Mouse (Mus musculus) heart, postnatal 0 days (tissue): Measurements from ENCODE around the gene Sumf1.

Experiments used
- CTCF ChIP-seq: IDR thresholded peaks from 2 replicates; pipeline ENCODE4 v1.5.1; 2016; ENCODE audit warnings: antibody characterized with exemption, control low read depth, low read depth
- EP300 ChIP-seq: IDR thresholded peaks from 2 replicates; pipeline ENCODE4 v1.6.1; 2016; ENCODE audit warnings: antibody characterized with exemption, low read depth

- TF ChIP-seq CTCF (no peak), EP300 (no peak)
Measured at GRCm38 (mm10) chr6:108073931-108074330, 111.5 kb downstream of the Sumf1 start.
